Mouse (Mus musculus): Measurements from ENCODE around the gene Gm20662. TPM values are rescaled to one million over a fixed set of nuclear protein-coding genes. Genes with fewer than 3 reads are reported as not detected.

Gm20662 gene
- total RNA-seq, 2 experiments from 2014 or later = 6.1 to 9.5 TPM

DNA sequence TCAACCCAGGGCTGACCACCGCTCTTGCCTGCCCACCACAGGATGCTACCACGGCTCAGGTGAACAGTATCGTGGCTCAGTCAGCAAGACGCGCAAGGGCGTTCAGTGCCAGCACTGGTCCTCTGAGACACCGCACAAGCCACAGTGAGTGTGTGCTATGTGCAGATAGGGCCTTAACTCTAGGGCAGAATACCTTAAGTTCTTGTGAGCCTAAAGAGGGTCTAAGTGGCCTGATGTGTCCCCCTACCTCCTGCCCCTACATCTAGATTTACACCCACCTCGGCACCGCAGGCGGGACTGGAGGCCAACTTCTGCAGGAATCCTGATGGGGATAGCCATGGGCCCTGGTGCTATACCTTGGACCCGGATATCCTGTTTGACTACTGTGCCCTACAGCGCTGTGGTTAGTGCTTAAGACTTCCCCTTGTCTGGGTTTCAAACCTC lies 86.9 kb downstream of the Gm20662 start, which contains the start of gene Rnf123:
Gene Rnf123 (minus strand): TSS at position 359 of the 444 bp plus-strand sequence.
- DNase-seq (ENCODE audit: low spot score in 2 of 2) = no peak

DNA sequence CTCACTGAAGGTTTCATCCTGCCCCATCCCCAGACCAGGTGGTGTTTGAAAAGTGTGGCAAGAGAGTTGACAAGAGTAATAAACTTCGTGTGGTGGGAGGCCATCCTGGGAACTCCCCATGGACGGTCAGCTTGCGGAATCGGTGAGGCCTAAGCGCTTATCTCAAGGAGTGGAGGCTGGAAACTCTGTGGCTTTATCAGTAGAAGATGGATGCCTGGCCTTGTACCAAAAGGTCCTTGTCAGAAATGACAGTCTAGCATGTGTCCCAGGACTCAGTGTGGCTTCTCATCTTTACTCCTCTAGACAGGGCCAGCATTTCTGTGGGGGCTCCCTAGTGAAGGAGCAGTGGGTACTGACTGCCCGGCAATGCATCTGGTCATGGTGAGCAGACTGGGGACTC lies 87.4 kb downstream of the Gm20662 start:
- no peak for DNase-seq (ENCODE audit: low spot score in 2 of 2)

DNA sequence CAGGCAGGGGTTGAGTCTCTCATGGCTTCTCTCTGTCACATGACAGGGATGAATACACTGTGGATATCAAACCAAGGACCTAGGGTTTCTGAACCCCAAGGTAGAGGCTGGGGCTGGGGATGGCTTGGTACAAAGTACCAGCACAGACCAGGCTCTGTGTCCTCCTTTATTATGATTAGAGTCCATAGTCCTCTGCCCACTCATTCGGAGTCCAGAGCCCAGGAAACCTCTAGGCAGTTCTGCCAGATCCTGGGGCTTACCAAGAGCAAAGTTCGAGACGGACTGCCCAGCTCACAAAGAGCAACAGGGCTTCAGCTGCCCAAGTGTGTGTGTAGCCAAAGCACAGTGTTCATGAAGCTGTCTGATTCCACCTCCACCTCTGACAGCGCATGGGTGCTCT lies 89.1 kb downstream of the Gm20662 start:
- no peak for DNase-seq (ENCODE audit: low spot score in 2 of 2)

DNA sequence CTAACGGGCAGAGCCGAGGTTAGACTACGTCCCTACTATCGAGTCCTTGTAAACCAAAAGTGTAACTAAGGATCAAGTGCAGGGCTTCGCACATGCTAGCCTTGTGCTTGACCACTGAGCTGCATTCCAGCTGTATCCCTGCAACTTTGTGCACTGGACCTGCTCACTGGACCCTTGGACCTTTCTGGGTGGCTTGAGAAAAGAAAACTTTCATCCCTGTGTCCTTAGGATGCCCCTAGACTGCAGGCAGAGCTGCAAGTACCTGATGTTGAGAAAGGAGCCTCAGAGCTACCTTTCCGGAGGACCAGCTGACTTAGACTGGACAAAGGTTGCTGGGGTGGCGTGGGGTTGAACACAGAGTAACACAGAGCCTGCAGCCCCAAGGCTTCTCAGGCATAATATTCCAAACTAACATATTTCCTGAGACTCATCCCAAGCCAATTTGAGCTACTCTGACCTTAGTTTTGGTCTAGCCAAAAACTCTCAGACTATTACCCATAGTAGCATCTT lies 94.5 kb downstream of the Gm20662 start:
- DNase-seq (ENCODE audit: low spot score in 2 of 2) = no peak

DNA sequence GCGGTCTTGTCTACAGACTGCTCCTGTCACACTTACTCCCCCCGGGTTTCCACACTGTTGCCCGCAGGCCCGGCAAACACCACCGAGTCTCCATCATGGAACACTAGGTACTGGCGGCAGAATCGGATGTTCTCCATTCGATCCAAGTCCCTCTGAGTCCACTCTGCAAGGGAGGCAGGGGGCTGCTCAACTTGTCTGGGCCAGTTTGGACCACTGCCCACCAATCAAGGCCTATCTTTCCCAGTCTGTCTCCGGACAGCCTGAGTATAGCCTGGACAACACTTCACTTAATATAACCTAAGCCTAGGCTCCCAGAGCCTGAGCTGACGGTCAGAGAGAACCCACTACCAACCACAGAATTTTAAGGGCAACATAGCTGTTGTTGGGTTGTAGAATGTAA lies 97.4 kb downstream of the Gm20662 start:
- DNase-seq (ENCODE audit: low spot score in 2 of 2) = no peak

DNA sequence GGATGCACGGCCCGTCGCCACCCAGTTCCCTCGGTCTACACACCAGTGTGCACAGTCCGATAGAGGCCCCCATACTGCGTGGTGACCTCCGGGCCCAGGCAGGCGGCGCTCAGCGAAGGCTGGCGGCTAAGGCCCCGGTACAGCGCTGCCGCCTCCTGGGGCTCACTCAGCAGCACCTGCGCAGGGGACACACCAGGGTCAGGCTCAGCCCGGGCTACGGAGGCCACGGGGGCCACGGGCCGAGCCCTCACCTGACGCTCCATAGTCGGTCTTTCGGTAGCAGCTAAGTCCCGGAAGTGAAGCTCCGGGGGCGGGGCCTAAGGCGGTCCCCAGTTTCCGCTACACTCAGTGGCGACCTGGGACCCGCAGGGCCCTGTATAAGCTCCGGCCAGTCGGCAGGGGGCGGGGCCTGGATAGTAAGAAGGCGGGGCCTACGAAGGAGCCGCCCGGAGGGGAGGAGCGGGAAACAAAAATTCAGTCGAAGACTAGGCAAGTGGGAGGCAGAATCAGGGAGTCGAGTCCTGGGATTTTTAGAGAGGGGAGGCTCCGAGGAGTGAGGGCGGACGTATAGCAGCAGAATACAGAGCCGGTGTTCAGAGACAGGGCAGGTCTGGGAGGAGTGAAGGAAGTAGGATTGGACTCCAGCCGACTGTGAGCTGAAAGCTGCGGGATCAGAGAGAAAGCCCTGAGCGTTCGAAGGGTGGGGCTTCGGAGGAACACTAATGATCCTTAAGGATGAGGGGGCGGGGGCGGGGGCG lies 98.2 kb downstream of the Gm20662 start, which contains the start of gene Apeh:
Gene Apeh (minus strand): TSS at position 423 of the 758 bp plus-strand sequence.
- peak; percentile 81 to 82 for DNase-seq (ENCODE audit: low spot score in 2 of 2)

Small RNA genes lying within 50 kb of the gene (microRNA-seq; reads per million reads assigned to microRNA genes)
- 0 reads per million in 2 experiments for gene Mir7088

Other genes with a start within 250 kb of the Gm20662 start
- 100 to 1,000 TPM; 120 to 133 TPM for gene Rbm5, start 225.4 kb upstream of the Gm20662 start, total RNA-seq (2021)
- gene Rbm6, start 123.1 kb upstream of the Gm20662 start, total RNA-seq (2021) = 10 to 100 TPM; 54.0 to 57.3 TPM
- gene Mon1a, start 108.2 kb upstream of the Gm20662 start, total RNA-seq (2021) = 10 to 100 TPM; 27.1 to 28.1 TPM
- 1 to 10 TPM in 1 of 2 experiments, under 1 TPM in 1; 0.89 to 1.2 TPM for gene Mst1r, start 89.5 kb upstream of the Gm20662 start, total RNA-seq (2021)
- not detected for gene Actl11, start 67.9 kb upstream of the Gm20662 start, total RNA-seq (2021)
- 100 to 1,000 TPM; 322 to 377 TPM for gene Camkv, start 60.7 kb upstream of the Gm20662 start, total RNA-seq (2021)
- 1 to 10 TPM; 7.5 to 9.1 TPM for gene Traip, start 46.2 kb upstream of the Gm20662 start, total RNA-seq (2021)
- 1 to 10 TPM; 4.3 to 5.0 TPM for gene Uba7, start 20.8 kb upstream of the Gm20662 start, total RNA-seq (2021)
- under 1 TPM in 1 of 2 experiments, not detected in 1; 0.40 TPM for gene Gm20661, start 13.3 kb upstream of the Gm20662 start, total RNA-seq (2021)
- gene Inka1, start 10.5 kb upstream of the Gm20662 start, total RNA-seq (2021) = 1 to 10 TPM; 4.0 to 4.5 TPM
- 1 to 10 TPM in 1 of 2 experiments, under 1 TPM in 1; 0.68 to 2.1 TPM for gene Cdhr4, start 3.9 kb upstream of the Gm20662 start, total RNA-seq (2021)
- gene Ip6k1, start 6.2 kb downstream of the Gm20662 start, total RNA-seq (2021) = 100 to 1,000 TPM; 199 to 224 TPM
- 10 to 100 TPM; 18.1 to 20.2 TPM for gene Gmppb, start 52.9 kb downstream of the Gm20662 start, total RNA-seq (2021)
- 1 to 10 TPM; 1.2 to 1.7 TPM for gene Amigo3, start 56.8 kb downstream of the Gm20662 start, total RNA-seq (2021)
- gene Mst1, start 84.1 kb downstream of the Gm20662 start, total RNA-seq (2021) = not detected
- 10 to 100 TPM; 83.8 to 86.7 TPM for gene Rnf123, start 87.0 kb downstream of the Gm20662 start, total RNA-seq (2021)
- gene Apeh, start 98.3 kb downstream of the Gm20662 start, total RNA-seq (2021) = 10 to 100 TPM; 29.2 to 32.2 TPM
- 100 to 1,000 TPM; 243 to 246 TPM for gene Bsn, start 194.0 kb downstream of the Gm20662 start, total RNA-seq (2021)

Data from left cerebral cortex, adult 18-20 months (tissue).